Mouse (Mus musculus): ENCODE results near the gene Myadm. TPM values are rescaled to one million over a fixed set of nuclear protein-coding genes. Genes with fewer than 3 reads are reported as not detected.
A peak's percentile ranks its signal among the peaks of the same experiment; 100 is the strongest.

Myadm gene
- 16.6 and 17.5 TPM in 2 replicates for polyA plus RNA-seq (2016; fragmentation: Nextera tagmentation; extraction: Ambion mirVana)

DNA sequence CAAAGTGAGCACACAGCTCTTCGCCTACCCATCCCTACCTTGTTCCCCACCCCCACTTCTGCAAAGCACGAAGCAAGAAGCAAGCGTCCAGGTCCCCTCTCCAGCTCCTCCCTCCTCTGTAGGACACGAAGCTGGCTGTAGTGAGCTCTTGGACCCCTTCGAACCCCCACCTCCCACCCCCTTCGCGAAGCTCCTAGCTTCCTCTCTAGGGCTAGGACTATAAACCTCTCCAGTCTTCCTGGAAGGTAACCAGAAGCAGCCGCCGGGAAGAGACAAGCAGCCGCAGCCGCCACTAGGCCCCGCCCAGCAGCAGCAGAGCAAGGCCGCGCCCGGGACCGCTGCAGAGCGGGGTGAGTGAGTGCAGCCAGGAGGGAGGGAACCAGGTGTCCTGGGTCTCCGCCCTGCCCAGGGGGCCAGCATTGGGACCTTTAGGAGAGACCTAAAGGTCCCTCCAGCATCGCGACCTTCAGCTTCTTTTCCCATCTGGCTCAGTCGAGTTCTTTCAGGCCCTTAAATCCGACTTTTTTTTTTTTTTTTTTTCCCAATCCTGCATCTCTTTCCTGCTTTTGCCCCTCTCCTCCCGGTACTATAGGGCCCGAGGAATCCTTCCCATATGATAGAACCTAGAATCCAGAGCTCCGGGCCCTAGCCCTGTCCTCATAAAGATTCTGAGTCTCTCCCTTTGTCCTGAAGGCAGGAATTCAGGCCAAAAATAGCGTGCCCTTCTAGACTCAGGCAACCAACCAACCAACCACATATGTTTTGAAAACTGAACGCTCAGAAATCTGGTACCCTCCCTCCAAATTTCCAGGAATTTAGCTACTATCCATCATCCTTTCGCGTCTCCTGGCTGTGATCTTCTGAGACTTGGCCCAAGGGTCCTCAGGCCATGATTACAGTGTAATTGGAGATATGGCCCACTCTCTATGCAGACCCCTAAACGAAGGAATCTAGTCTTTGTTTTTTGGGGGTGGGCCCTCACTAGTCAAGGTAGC, at the start of gene Myadm, which contains the start of gene Prkcg:
Myadm (plus strand) TSS at position 105 of the 995 bp plus-strand sequence.
Prkcg (plus strand) TSS at position 204 of the 995 bp plus-strand sequence.
- H3K4me3 ChIP-seq = peak within 1 kb of the TSS; percentile 46
- H3K36me3 ChIP-seq = no peaks in the 10 kb centered on the region
- peak within 1 kb of the TSS; percentile 57 for H3K9ac ChIP-seq
- peak within 1 kb of the TSS; percentile 73 for H3K4me2 ChIP-seq
- H3K27ac ChIP-seq = peak within 1 kb of the TSS; percentile 62; the same call in 1 of the 2 replicates
- WGBS (ENCODE audit: insufficient replicate concordance) = 4% methylated on average over 30 of the region's 30 CpGs
- no peaks in the 10 kb centered on the region for H3K27me3 ChIP-seq (replicated peaks)
- H3K9me3 ChIP-seq (replicated peaks) = no peaks in the 10 kb centered on the region
- H3K4me1 ChIP-seq = peaks cover 51% of the 10 kb centered on the region
- peak; percentile 59 for ATAC-seq

DNA sequence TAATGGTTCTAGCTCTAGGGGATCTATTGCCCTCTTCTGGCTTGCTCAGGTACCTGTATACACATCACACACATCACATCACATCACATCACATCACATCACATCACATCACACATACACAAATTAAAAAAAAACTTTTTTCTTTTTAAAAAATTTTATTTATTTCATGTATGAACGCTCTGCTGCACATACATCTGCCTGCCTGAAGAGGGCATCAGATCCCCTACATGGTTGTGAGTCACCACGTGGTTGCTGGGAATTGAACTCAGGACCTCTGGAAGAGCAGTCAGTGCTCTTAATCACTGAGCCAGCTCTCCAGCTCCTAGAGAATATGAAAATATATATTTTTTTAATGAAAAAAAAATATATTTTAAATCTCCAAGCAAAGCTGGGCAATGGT, 49.7 kb upstream of the Myadm start:
- Histone ChIP-seq H3K36me3 (no peaks in the 10 kb centered on the region), H3K27me3 (replicated peaks) (no peaks in the 10 kb centered on the region), H3K27ac (no peak overlapping the region), H3K9ac (no peak overlapping the region), H3K4me1 (no peaks in the 10 kb centered on the region), H3K4me3 (no peak overlapping the region), H3K9me3 (replicated peaks) (no peaks in the 10 kb centered on the region), H3K4me2 (no peak overlapping the region)
- 59% methylated on average over 2 of the region's 2 CpGs for WGBS (ENCODE audit: insufficient replicate concordance)
- no peak for ATAC-seq

DNA sequence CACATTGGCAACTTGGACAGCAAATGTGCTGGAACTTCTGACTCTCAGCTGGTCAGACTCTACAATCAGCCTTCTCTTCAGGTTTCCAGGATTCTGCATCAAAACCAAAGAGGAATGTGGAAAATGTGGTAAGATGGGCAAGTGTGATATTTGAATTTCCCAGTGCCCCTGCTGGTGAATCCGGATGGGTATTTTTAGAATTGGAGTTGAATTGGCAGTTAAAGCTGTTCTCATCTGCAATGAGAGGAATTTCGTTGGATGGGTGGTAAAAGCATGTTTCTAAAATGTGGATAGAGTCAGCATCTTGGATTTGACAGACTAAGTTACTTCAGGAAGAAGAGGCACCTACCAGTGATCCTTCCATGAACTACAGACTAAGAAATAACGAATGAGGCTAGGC, 28.2 kb upstream of the Myadm start:
- H3K9ac ChIP-seq = no peak overlapping the region
- H3K9me3 ChIP-seq (replicated peaks) = no peaks in the 10 kb centered on the region
- peaks cover 15% of the 10 kb centered on the region for H3K27me3 ChIP-seq (replicated peaks)
- H3K4me2 ChIP-seq = no peak overlapping the region
- H3K27ac ChIP-seq = no peak overlapping the region
- 56% methylated on average over 3 of the region's 3 CpGs for WGBS (ENCODE audit: insufficient replicate concordance)
- no peaks in the 10 kb centered on the region for H3K4me1 ChIP-seq
- no peak for ATAC-seq
- H3K4me3 ChIP-seq = no peak overlapping the region
- no peaks in the 10 kb centered on the region for H3K36me3 ChIP-seq

DNA sequence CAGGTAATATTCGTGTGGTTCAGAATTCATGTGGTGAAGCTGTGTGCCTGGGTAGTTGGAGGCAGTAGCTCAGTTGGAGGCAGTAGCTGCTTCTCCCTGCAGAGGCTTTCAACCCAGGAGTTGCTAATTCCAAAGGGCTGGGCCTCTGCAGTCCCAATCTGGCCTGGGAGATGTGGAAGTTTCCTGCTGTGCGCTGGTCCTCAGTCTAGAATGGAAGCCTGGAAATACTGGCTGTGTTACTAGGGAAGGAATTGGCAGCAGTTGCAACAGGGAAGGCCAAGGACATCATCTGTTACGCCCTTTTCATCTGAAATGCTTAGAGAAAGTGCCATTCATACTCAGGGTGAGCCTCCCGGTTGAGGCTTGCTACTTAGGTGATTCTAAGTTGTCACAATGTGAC, 27.4 kb upstream of the Myadm start:
- no peak overlapping the region for H3K27ac ChIP-seq
- H3K4me2 ChIP-seq = no peak overlapping the region
- no peak for ATAC-seq
- H3K27me3 ChIP-seq (replicated peaks) = peaks cover 18% of the 10 kb centered on the region
- H3K4me1 ChIP-seq = no peaks in the 10 kb centered on the region
- H3K4me3 ChIP-seq = no peak overlapping the region
- no peaks in the 10 kb centered on the region for H3K9me3 ChIP-seq (replicated peaks)
- 52% methylated on average over 4 of the region's 4 CpGs for WGBS (ENCODE audit: insufficient replicate concordance)
- H3K36me3 ChIP-seq = no peaks in the 10 kb centered on the region
- no peak overlapping the region for H3K9ac ChIP-seq

DNA sequence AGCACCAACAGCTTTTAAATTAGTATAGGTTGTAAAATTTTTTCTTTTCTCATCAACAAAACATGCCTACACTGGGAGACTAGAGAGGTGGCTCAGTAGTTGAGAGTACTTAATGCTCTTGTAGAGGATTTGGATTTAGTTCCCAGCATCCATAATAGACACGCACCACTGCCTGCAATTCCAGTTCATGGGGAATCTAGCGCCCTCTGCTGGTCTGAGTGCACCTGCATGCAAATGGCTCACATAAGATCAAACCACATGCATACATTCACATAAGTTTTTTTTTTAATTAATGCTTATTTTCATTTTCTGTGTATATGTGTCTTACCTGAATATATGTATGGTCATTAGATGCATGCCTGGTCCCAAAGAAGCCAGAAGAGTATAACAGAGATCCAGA, 26.1 kb upstream of the Myadm start:
- no peak overlapping the region for H3K9ac ChIP-seq
- peaks cover 18% of the 10 kb centered on the region for H3K27me3 ChIP-seq (replicated peaks)
- no peaks in the 10 kb centered on the region for H3K4me1 ChIP-seq
- ATAC-seq = no peak
- no peak overlapping the region for H3K4me3 ChIP-seq
- no peaks in the 10 kb centered on the region for H3K36me3 ChIP-seq
- H3K4me2 ChIP-seq = no peak overlapping the region
- no peaks in the 10 kb centered on the region for H3K9me3 ChIP-seq (replicated peaks)
- H3K27ac ChIP-seq = no peak overlapping the region
- 22% methylated on average over 2 of the region's 2 CpGs for WGBS (ENCODE audit: insufficient replicate concordance)

DNA sequence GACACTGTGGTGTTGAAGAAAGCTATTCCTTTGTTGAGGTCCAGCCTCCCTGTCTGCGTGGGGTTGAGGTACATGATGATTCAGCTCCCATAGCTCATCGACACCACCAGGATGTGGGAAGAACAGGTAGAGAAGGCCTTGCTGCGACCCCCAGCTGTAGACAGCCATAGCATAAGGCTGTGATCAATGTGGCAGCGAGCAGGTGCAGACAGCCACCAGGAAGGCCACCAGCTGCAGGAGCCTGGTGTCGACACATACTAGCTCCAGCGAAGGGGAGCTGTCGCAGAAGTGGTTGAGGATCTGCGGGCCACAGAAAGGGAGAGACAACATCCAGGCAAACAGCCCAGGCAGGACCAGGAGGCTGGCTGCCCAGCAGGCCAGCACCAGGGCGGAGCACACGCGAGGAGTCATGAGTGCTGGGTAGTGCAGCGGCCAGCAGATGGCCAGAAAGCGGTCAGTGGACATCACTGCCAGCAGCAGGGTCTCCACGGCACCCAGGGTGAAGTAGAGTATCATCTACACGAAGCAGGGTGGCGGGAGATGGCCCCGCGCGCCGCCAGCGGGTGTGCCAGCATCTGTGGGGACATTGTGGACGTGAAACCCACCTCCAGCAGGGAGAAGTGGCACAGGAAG, 24.4 kb upstream of the Myadm start:
- ATAC-seq = 0 out of 2 replicates have a peak, but pooled peaks have one; percentile 18

DNA sequence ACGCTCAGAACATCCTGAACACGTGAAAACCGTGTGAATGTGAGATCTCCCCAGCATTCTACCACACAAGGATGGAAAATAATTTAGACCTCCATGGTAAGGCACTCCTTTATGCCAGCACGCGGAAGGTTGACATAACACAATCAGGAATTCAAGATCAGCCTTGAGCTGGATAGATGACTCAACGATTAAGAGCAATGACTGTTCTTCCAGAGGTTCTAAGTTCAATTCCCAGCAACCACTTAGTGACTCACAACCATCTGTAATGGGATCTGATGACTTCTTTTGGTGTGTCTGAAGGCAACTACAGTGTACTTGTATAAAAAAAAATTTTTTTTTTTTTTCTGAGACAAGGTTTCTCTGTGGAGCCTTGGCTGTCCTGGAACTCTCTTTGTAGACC, 23.6 kb upstream of the Myadm start:
- Histone ChIP-seq H3K4me2 (no peak overlapping the region), H3K27me3 (replicated peaks) (peaks cover 18% of the 10 kb centered on the region), H3K4me3 (no peak overlapping the region), H3K27ac (no peak overlapping the region), H3K9me3 (replicated peaks) (no peaks in the 10 kb centered on the region), H3K9ac (no peak overlapping the region), H3K4me1 (no peaks in the 10 kb centered on the region), H3K36me3 (no peaks in the 10 kb centered on the region)
- ATAC-seq = no peak
- WGBS (ENCODE audit: insufficient replicate concordance) = 47% methylated on average over 6 of the region's 6 CpGs

More for the DNA sequence above, 24.4 kb upstream of the Myadm start:
- Histone ChIP-seq H3K4me3 (no peak overlapping the region), H3K27me3 (replicated peaks) (peaks cover 18% of the 10 kb centered on the region), H3K9me3 (replicated peaks) (no peaks in the 10 kb centered on the region), H3K9ac (no peak overlapping the region), H3K4me1 (no peaks in the 10 kb centered on the region), H3K27ac (no peak overlapping the region), H3K4me2 (peak overlapping the region; percentile 24; the same call in 1 of the 2 replicates), H3K36me3 (no peaks in the 10 kb centered on the region)
- 35% methylated on average over 22 of the region's 22 CpGs for WGBS (ENCODE audit: insufficient replicate concordance)

DNA sequence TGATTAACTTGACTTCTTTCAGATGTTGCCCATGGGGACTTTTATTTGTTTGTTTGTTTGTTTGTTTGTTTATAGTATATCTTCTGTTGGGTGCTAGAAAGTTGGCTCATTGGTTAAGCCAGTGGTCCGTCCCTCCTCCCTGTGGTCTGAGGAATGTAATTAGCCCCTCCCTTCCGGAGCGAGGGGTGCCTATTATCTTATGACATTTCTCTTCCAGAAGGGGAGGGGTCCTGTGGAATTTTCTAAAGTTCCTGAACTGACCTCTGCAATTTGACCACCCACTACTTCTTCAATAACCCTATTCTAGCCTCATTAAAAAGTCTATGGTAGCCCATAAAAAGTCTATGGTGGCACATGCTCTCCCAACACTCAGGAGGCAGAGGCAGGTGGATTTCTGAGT, 21.6 kb upstream of the Myadm start:
- ATAC-seq = no peak
- H3K4me1 ChIP-seq = no peaks in the 10 kb centered on the region
- peaks cover 18% of the 10 kb centered on the region for H3K27me3 ChIP-seq (replicated peaks)
- H3K9me3 ChIP-seq (replicated peaks) = no peaks in the 10 kb centered on the region
- no peaks in the 10 kb centered on the region for H3K36me3 ChIP-seq
- WGBS (ENCODE audit: insufficient replicate concordance) = 82% methylated on average over 3 of the region's 3 CpGs
- no peak overlapping the region for H3K9ac ChIP-seq
- H3K4me2 ChIP-seq = no peak overlapping the region
- H3K4me3 ChIP-seq = no peak overlapping the region
- no peak overlapping the region for H3K27ac ChIP-seq

DNA sequence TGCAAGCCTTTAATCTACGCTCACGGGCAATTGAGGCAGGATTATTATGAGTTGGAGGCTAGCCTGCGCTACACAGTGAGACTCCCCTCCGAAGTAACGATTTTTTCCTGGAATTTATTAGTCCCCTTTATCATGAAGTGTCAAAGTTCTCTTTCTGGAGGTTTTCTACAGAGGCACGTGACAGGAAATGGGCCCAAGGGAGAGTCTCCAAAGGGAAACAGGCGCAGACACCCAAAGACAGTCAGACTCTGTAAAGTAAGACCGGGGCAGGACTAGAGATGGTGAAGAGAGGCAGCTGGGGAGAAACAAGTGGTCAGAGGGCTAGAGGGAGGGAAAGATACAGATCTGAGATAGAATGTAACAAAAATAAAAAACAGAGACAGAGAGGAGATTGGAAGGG, 21.0 kb upstream of the Myadm start:
- no peaks in the 10 kb centered on the region for H3K36me3 ChIP-seq
- 44% methylated on average over 8 of the region's 8 CpGs for WGBS (ENCODE audit: insufficient replicate concordance)
- no peak overlapping the region for H3K9ac ChIP-seq
- H3K4me1 ChIP-seq = no peaks in the 10 kb centered on the region
- H3K9me3 ChIP-seq (replicated peaks) = no peaks in the 10 kb centered on the region
- ATAC-seq = no peak
- H3K4me2 ChIP-seq = no peak overlapping the region
- no peak overlapping the region for H3K27ac ChIP-seq
- H3K4me3 ChIP-seq = no peak overlapping the region
- H3K27me3 ChIP-seq (replicated peaks) = peaks cover 18% of the 10 kb centered on the region

DNA sequence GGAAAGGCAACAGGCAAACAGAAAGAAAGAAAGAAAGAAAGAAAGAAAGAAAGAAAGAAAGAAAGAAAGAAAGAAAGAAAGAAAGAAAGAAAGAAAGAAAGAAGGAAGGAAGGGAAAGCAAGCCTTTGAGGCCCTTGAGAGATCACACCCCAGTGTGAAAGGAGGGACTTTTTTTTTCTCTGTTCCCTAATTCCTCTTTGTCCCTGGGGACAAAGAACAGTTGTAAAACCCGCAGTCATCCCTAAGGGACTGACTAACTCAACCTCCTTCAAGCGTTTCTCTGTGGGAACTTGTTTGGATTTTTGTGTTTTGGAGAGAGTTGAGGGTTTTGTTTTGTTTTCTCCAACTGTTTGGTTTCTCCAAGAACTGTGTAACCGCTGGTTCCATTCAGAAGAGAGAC, 20.6 kb upstream of the Myadm start:
- no peak for ATAC-seq
- H3K4me3 ChIP-seq = no peak overlapping the region
- no peak overlapping the region for H3K9ac ChIP-seq
- H3K36me3 ChIP-seq = no peaks in the 10 kb centered on the region
- H3K27ac ChIP-seq = no peak overlapping the region
- H3K4me1 ChIP-seq = no peaks in the 10 kb centered on the region
- H3K27me3 ChIP-seq (replicated peaks) = peaks cover 18% of the 10 kb centered on the region
- no peak overlapping the region for H3K4me2 ChIP-seq
- 43% methylated on average over 3 of the region's 3 CpGs for WGBS (ENCODE audit: insufficient replicate concordance)
- no peaks in the 10 kb centered on the region for H3K9me3 ChIP-seq (replicated peaks)

DNA sequence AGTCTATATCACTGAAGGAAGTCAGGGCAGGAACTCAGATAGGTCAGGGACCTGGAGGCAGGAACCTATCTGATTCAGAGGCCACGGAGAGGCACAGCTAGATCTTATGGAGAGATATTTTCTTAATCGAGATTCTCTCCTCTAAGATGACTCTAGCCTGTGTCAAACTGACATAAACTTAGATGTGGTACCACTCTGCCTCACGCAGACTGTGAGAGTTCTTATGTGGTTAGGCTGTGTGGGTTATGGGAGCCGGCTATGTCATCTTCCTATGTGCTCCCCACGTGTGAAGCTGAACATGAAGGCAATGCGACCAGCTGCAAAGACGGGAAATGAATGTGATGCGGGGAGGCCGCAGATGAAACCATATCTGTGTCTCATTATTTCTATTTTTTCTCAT, 16.7 kb upstream of the Myadm start:
- ATAC-seq = no peak
- H3K9me3 ChIP-seq (replicated peaks) = no peaks in the 10 kb centered on the region

More for the DNA sequence above, 16.7 kb upstream of the Myadm start:
- Histone ChIP-seq H3K4me2 (no peak overlapping the region), H3K27ac (no peak overlapping the region), H3K9ac (no peak overlapping the region), H3K36me3 (no peaks in the 10 kb centered on the region), H3K4me3 (no peak overlapping the region), H3K27me3 (replicated peaks) (no peaks in the 10 kb centered on the region), H3K4me1 (no peaks in the 10 kb centered on the region)
- 63% methylated on average over 9 of the region's 9 CpGs for WGBS (ENCODE audit: insufficient replicate concordance)

Measured in liver, embryonic 12.5 days (tissue).